Mouse (Mus musculus) CH12.LX (cell line): ENCODE data around the gene 4930539E08Rik. TPM values are rescaled to one million over a fixed set of nuclear protein-coding genes. Genes with fewer than 3 reads are reported as not detected.

Source experiments
- DNase-seq: peaks from one replicate; pipeline ENCODE4 v3.0.0-alpha.2; 2013; ENCODE audit errors: extremely low read depth
- H3K27ac ChIP-seq: 2 replicates; pipeline ENCODE4 v1.5.1; 2012; ENCODE audit warnings: low read depth, mild to moderate bottlenecking, control low read depth, moderate library complexity; ENCODE audit not compliant: insufficient read depth
- H3K27me3 ChIP-seq: replicated peaks from 2 replicates; pipeline ENCODE3; 2012; ENCODE audit warnings: inconsistent platforms
- H3K36me3 ChIP-seq, 2 experiments: replicated peaks in 1 of 2; 2 replicates each; pipeline versions ENCODE3 to v1.6.1; 2012; ENCODE audit warnings: inconsistent platforms in 1 of 2, low read length in 1 of 2, mild to moderate bottlenecking in 1 of 2, mixed read lengths in 1 of 2, moderate library complexity in 1 of 2; ENCODE audit not compliant: control insufficient read depth in 1 of 2, insufficient read depth in 1 of 2
- H3K4me1 ChIP-seq, 2 experiments: 2 replicates each; pipeline ENCODE4 v1.6.1; 2012; ENCODE audit warnings: inconsistent platforms in 1 of 2, moderate library complexity in 1 of 2; ENCODE audit not compliant: insufficient read depth in 2 of 2, control insufficient read depth in 1 of 2
- H3K4me2 ChIP-seq: 2 replicates; pipeline ENCODE4 v1.6.1; 2012; ENCODE audit warnings: low read depth, mild to moderate bottlenecking, control low read depth; ENCODE audit not compliant: poor library complexity, insufficient read depth, severe bottlenecking
- H3K4me3 ChIP-seq, 3 experiments: fragments of 150-350 bp in 1 of 3; sonication (generic) in 1 of 3; replicated peaks in 1 of 3; 2 replicates each; pipeline versions ENCODE3 to v1.5.1; 2011 to 2012; ENCODE audit warnings: low read depth in 2 of 3, low read length in 2 of 3, mild to moderate bottlenecking in 2 of 3, moderate library complexity in 2 of 3, control low read depth in 1 of 3, improper control_type of control experiment in 1 of 3, inconsistent platforms in 1 of 3, mixed read lengths in 1 of 3; ENCODE audit not compliant: poor library complexity in 1 of 3
- H3K79me2 ChIP-seq: replicated peaks from 2 replicates; pipeline ENCODE4 v1.6.1; 2012; ENCODE audit warnings: mild to moderate bottlenecking, moderate library complexity; ENCODE audit not compliant: control insufficient read depth, poor library complexity, insufficient read depth, severe bottlenecking; ENCODE audit errors: extremely low read depth
- H3K9ac ChIP-seq: 2 replicates; pipeline ENCODE4 v1.6.1; 2012; ENCODE audit warnings: low read depth, mild to moderate bottlenecking, control low read depth, moderate library complexity; ENCODE audit not compliant: insufficient read depth
- H3K9me3 ChIP-seq: replicated peaks from 2 replicates; pipeline ENCODE3; 2012; ENCODE audit warnings: low read length, inconsistent platforms, mixed read lengths
- BHLHE40 ChIP-seq: IDR thresholded peaks from 2 replicates; pipeline ENCODE4 v1.6.1; 2011; ENCODE audit warnings: mild to moderate bottlenecking, low read depth, low read length, improper control_type of control experiment
- CHD1 ChIP-seq: IDR thresholded peaks from 2 replicates; pipeline ENCODE4 v1.6.1; 2012; ENCODE audit warnings: low read depth, low read length, improper control_type of control experiment, inconsistent platforms
- CHD2 ChIP-seq: IDR thresholded peaks from 2 replicates; pipeline ENCODE4 v1.6.1; 2011; ENCODE audit warnings: low read length, improper control_type of control experiment
- CTCF ChIP-seq, 2 experiments: IDR thresholded peaks in 1 of 2; conservative IDR thresholded peaks in 1 of 2; 2 replicates each; pipeline ENCODE4 v1.5.1; 2011 to 2012; ENCODE audit warnings: low read depth in 2 of 2, low read length in 2 of 2, improper control_type of control experiment in 1 of 2, inconsistent platforms in 1 of 2, mild to moderate bottlenecking in 1 of 2, moderate library complexity in 1 of 2
- E2F4 ChIP-seq: IDR thresholded peaks from 2 replicates; pipeline ENCODE4 v1.6.1; 2011; ENCODE audit warnings: low read depth, low read length, improper control_type of control experiment; ENCODE audit not compliant: insufficient replicate concordance
- EP300 ChIP-seq: IDR thresholded peaks from 2 replicates; pipeline ENCODE4 v1.6.1; 2011; ENCODE audit warnings: low read length, improper control_type of control experiment
- GABPA ChIP-seq: IDR thresholded peaks from 2 replicates; pipeline ENCODE4 v1.6.1; 2012; ENCODE audit warnings: low read depth, low read length, improper control_type of control experiment, inconsistent platforms; ENCODE audit not compliant: insufficient replicate concordance
- IRF4 ChIP-seq: IDR thresholded peaks from 2 replicates; pipeline ENCODE4 v1.6.1; 2014; ENCODE audit warnings: low read depth, mild to moderate bottlenecking, inconsistent platforms, low read length, improper control_type of control experiment
- JUN ChIP-seq: IDR thresholded peaks from 2 replicates; pipeline ENCODE4 v1.6.1; 2011; ENCODE audit warnings: low read depth, mild to moderate bottlenecking, low read length, improper control_type of control experiment, moderate library complexity; ENCODE audit not compliant: insufficient read depth
- KAT2A ChIP-seq: IDR thresholded peaks from 2 replicates; pipeline ENCODE4 v1.6.1; 2012; ENCODE audit warnings: low read length, improper control_type of control experiment, inconsistent platforms; ENCODE audit not compliant: insufficient replicate concordance
- MAX ChIP-seq: IDR thresholded peaks from 2 replicates; pipeline ENCODE4 v1.6.1; 2011; ENCODE audit warnings: low read length, improper control_type of control experiment
- NELFE ChIP-seq: IDR thresholded peaks from 2 replicates; pipeline ENCODE4 v1.6.1; 2011; ENCODE audit warnings: low read depth, low read length, improper control_type of control experiment
- PAX5 ChIP-seq: IDR thresholded peaks from 2 replicates; pipeline ENCODE4 v1.6.1; 2012; ENCODE audit warnings: low read length, inconsistent platforms, mixed read lengths
- POLR2A ChIP-seq: IDR thresholded peaks from 2 replicates; pipeline ENCODE4 v1.6.1; 2011; ENCODE audit warnings: low read depth, mild to moderate bottlenecking, improper control_type of control experiment, low read length
- POLR2AphosphoS2 ChIP-seq: IDR thresholded peaks from 2 replicates; pipeline ENCODE4 v1.6.1; 2011; ENCODE audit warnings: low read depth, low read length, improper control_type of control experiment
- TCF12 ChIP-seq: IDR thresholded peaks from 2 replicates; pipeline ENCODE4 v1.6.1; 2014; ENCODE audit warnings: low read depth, mild to moderate bottlenecking, inconsistent platforms, low read length, improper control_type of control experiment
- UBTF ChIP-seq: IDR thresholded peaks from 2 replicates; pipeline ENCODE4 v1.6.1; 2012; ENCODE audit warnings: low read depth, mild to moderate bottlenecking, inconsistent platforms, low read length, improper control_type of control experiment, moderate library complexity
- USF1 ChIP-seq: IDR thresholded peaks from 2 replicates; pipeline ENCODE4 v1.6.1; 2014; ENCODE audit warnings: low read depth, mild to moderate bottlenecking, inconsistent platforms, low read length, improper control_type of control experiment
- USF2 ChIP-seq: conservative IDR thresholded peaks from 2 replicates; pipeline ENCODE4 v1.6.1; 2011; ENCODE audit warnings: low read depth, low read length, improper control_type of control experiment
- ZKSCAN1 ChIP-seq: IDR thresholded peaks from 2 replicates; pipeline ENCODE4 v1.6.1; 2012; ENCODE audit warnings: low read depth, inconsistent platforms, low read length, improper control_type of control experiment, borderline replicate concordance
- dilution Hi-C: fragments of 300-500 bp; cut with MboI; formaldehyde crosslinking; loops from 2 replicates; pipeline ENCODE4 v1.14.3; 2020; ENCODE audit warnings: low sequenced_read_pairs; ENCODE audit not compliant: extremely low pct_unique_long_range_greater_than_20kb, extremely low pct_ligation_motif_present
- in situ Hi-C: fragments of 300-500 bp; cut with MboI; formaldehyde crosslinking; loops from 3 replicates; pipeline ENCODE4 v1.14.3; 2019; ENCODE audit warnings: low sequenced_read_pairs, low pct_ligation_motif_present, low pct_unique_long_range_greater_than_20kb, mixed read lengths
- polyA plus RNA-seq: library from polyadenylated mRNA; unstranded; fragments of >175 nt; gene quantifications from 2 replicates; pipeline ENCODE4 v1.2.1, GENCODE M21; 2012; ENCODE audit warnings: low read depth; ENCODE audit not compliant: insufficient read length
- total RNA-seq, 2 experiments: library from RNA; depleted of rRNA; stranded (reverse); fragments of 300-350 nt in 1 of 2; fragments of >200 nt in 1 of 2; gene quantifications; 2 replicates each; pipeline ENCODE4 v1.2.3; 2012 to 2014

Gene 4930539E08Rik
- total and polyA plus RNA-seq, 3 experiments = 0.62 to 1.4 (median 1.4) TPM

DNA sequence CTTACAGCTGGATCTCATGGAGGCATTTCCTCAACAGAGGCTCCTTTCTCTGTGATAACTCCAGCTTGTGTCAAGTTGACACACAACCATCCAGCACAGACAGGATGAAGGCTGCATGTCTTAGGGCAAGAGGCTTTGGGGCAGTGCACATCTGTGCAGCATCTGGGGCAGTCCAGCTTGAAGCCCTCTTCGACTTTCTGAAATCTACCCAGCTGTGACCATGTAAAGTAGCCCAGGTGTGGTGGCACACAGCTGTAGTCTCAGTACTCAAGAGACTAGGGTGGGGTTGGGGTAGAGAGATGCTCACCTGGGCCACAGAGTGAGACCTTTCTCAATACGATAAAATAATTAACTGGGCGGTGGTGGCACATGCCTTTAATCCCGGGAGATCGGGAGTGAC, 17.3 kb downstream of the 4930539E08Rik start:
- in situ Hi-C loops = loop anchor here (10.0 kb wide), 1 partner anchor 203 kb away; the partner anchor contains the start of genes Mapk14 and Slc26a8
- H3K79me2 ChIP-seq = peaks cover 4% of the 10 kb centered on the region; the same call in 1 of the 2 replicates
- H3K4me3 ChIP-seq = peak overlapping the region in 1 of 3 experiments; percentile 64
- peaks cover 13 to 39% of the 10 kb centered on the region in 2 experiments for H3K4me1 ChIP-seq
- peaks cover 20% of the 10 kb centered on the region for H3K9me3 ChIP-seq
- H3K9ac ChIP-seq = no peak overlapping the region
- peak overlapping the region; percentile 84; the same call in 1 of the 2 replicates for H3K4me2 ChIP-seq
- H3K36me3 ChIP-seq = peaks cover 2 to 29% of the 10 kb centered on the region in 2 experiments
- dilution Hi-C loops = no loop called here
- TF ChIP-seq GABPA (no peak), PAX5 (no peak), TCF12 (peak; percentile 68), EP300 (0 out of 2 replicates have a peak, but pooled peaks have one; percentile 23), BHLHE40 (0 out of 2 replicates have a peak, but pooled peaks have one; percentile 6)
- peak; percentile 44 for DNase-seq
- no peak overlapping the region for H3K27ac ChIP-seq
- peaks cover 3% of the 10 kb centered on the region for H3K27me3 ChIP-seq

DNA sequence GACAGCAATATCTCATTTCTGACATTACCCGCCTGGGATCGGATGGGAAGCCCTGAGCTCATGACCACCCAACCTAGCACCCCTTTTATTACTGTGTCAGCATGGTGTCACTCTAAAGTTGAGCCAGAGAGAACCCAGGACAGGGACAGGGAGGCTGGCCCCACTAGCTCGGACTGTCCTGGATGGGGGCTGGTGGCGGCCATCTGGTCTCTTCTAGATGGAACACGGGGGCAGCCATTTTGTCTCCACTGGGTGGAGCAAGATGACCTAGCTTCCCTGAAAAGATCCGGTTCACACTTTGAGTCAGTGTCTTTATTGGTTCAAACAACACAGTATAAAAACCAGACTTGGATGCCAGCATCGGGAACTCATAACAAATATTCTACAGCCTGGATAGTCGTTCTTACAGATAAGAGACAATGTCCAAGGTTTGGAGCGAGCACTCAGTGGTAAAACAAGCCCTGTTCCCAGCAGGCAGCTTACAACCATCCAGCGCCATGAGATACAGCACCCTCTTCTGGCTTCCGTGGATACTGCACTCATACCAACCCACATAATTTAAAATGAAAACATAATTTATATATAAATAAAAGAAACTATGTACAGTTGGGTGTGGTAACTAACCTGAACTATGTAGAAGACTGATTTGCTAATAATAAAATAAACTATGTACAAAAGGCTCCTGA, 18.9 kb downstream of the 4930539E08Rik start:
- in situ Hi-C loops = loop anchor here (10.0 kb wide), 1 partner anchor 201 kb away; the partner anchor contains the start of genes Mapk14 and Slc26a8
- H3K27ac ChIP-seq = no peak overlapping the region

DNA sequence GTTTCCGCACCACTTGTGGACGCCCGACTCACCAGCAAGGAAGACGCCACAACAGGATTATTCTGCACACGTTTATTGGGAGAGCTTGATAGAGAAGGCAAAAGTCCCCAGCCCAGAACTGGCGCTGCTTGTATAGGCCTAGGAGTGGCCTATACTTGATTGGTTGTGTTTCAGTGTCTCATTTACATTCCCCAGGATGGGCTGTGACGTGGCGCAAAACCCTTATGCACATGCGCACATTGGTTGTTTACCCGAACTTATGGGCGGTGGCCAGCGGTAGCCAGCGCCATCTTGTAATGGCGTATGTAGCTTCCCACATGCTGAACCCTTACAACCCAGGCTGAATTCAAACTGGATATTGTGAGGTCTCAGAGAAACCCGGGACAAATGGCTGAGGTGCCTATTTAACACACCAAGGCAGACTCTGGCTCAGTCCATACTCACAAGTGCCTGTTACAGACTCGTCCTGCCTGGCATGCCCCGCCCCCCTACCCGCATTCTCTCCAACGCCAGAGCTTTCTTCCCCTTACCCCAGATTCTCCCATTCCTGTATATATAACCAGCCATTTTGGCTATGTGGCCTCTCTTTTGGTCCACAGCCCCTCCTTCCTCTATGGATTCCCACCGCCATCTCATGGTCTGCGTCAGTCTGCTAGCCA, 19.8 kb downstream of the 4930539E08Rik start:
- in situ Hi-C loops = loop anchor here (10.0 kb wide), 1 partner anchor 201 kb away; the partner anchor contains the start of genes Mapk14 and Slc26a8
- Histone ChIP-seq H3K9me3 (peaks cover 8% of the 10 kb centered on the region), H3K4me3 (no peak overlapping the region), H3K36me3 (peaks cover 2 to 29% of the 10 kb centered on the region in 2 experiments), H3K79me2 (peaks cover 4% of the 10 kb centered on the region; the same call in 1 of the 2 replicates), H3K9ac (no peak overlapping the region), H3K27me3 (no peaks in the 10 kb centered on the region), H3K4me2 (no peak overlapping the region), H3K27ac (no peak overlapping the region), H3K4me1 (peaks cover 13 to 39% of the 10 kb centered on the region in 2 experiments)
- dilution Hi-C loops = no loop called here
- DNase-seq = no peak
- TF ChIP-seq USF2 (no peak), E2F4 (no peak), GABPA (no peak), JUN (no peak), IRF4 (no peak), CHD1 (no peak), MAX (no peak), NELFE (no peak), ZKSCAN1 (no peak), USF1 (no peak), KAT2A (no peak), EP300 (no peak), POLR2AphosphoS2 (no peak)

More for the DNA sequence above, 18.9 kb downstream of the 4930539E08Rik start:
- Histone ChIP-seq H3K4me1 (peaks cover 13 to 39% of the 10 kb centered on the region in 2 experiments), H3K4me3 (no peak overlapping the region), H3K36me3 (peaks cover 2 to 29% of the 10 kb centered on the region in 2 experiments), H3K79me2 (peaks cover 4% of the 10 kb centered on the region; the same call in 1 of the 2 replicates), H3K9ac (no peak overlapping the region), H3K9me3 (peaks cover 16% of the 10 kb centered on the region), H3K27me3 (no peaks in the 10 kb centered on the region), H3K4me2 (no peak overlapping the region)
- no peak for DNase-seq
- TF ChIP-seq E2F4 (no peak), CHD2 (no peak), POLR2A (no peak), UBTF (no peak), CTCF (conservative IDR thresholded peaks at IDR 0.05 in 1 of 2, IDR thresholded peaks at IDR 0.05 in 1 of 2; ENCODE audit: low read depth in 2 of 2, low read length in 2 of 2) (peak; percentile 17 to 37; a peak in 2 of 4 replicates)
- dilution Hi-C loops = no loop called here
